Mouse (Mus musculus): ENCODE results near the gene Zfp386. TPM values are rescaled to one million over a fixed set of nuclear protein-coding genes. Genes with fewer than 3 reads are reported as not detected.

Gene Zfp386
- polyA plus RNA-seq, 1 experiment from 2014 or later = 65.0 TPM

DNA sequence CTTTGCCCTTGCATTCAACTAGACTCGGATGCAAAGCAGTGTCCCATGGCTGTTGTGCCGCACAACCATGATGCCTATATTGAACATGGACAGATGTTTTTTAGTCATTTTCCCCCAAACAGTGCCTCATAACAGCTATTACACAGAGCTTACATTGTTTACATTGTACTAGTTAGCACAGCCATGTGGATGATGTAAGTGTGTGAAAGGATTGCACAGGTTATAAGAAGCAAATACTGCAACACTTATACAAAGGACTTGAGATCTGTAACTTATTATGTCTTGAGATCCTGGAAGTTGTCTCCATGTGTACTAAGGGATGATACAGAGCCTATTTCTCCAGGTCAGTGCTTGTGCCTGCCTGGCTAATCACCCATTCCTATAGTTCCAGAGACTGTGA, 54.4 kb downstream of the Zfp386 start:
- no peaks in the 10 kb centered on the region for H3K9me3 ChIP-seq
- no peaks in the 10 kb centered on the region for H3K36me3 ChIP-seq (replicated peaks)
- H3K4me3 ChIP-seq = no peak overlapping the region
- no peaks in the 10 kb centered on the region for H3K4me1 ChIP-seq
- WGBS = 89% methylated on average over 2 of the region's 2 CpGs
- no peak overlapping the region for H3K27ac ChIP-seq (replicated peaks)
- H3K27me3 ChIP-seq (replicated peaks; ENCODE audit: low read depth, poor library complexity, severe bottlenecking) = no peaks in the 10 kb centered on the region
- no peak for DNase-seq (ENCODE audit: low spot score)

GRCm38 (mm10) chr12:116109451-116110353, 62.2 kb downstream of the Zfp386 start:
- Histone ChIP-seq H3K27ac (replicated peaks) (no peak overlapping the region), H3K4me3 (no peak overlapping the region), H3K27me3 (replicated peaks; ENCODE audit: low read depth, poor library complexity, severe bottlenecking) (no peaks in the 10 kb centered on the region), H3K4me1 (no peaks in the 10 kb centered on the region), H3K36me3 (replicated peaks) (no peaks in the 10 kb centered on the region), H3K9me3 (peaks cover 6% of the 10 kb centered on the region; the same call in 1 of the 2 replicates)
- DNase-seq (ENCODE audit: low spot score) = no peak
- 82% methylated on average over 9 of the region's 9 CpGs for WGBS

- Histone ChIP-seq H3K4me3 (no peak overlapping the region), H3K4me1 (no peaks in the 10 kb centered on the region), H3K36me3 (replicated peaks) (no peaks in the 10 kb centered on the region), H3K9me3 (peaks cover 6% of the 10 kb centered on the region; the same call in 1 of the 2 replicates), H3K27ac (replicated peaks) (no peak overlapping the region), H3K27me3 (replicated peaks; ENCODE audit: low read depth, poor library complexity, severe bottlenecking) (no peaks in the 10 kb centered on the region)
- DNase-seq (ENCODE audit: low spot score) = no peak
- 81% methylated on average over 7 of the region's 7 CpGs for WGBS
Measured at GRCm38 (mm10) chr12:116111007-116111694, 63.6 kb downstream of the Zfp386 start.

Other genes starting within 250 kb of the Zfp386 start
- 1.7 and 2.2 TPM in 2 replicates for gene Vipr2, start 30.0 kb downstream of the Zfp386 start, polyA plus RNA-seq (2016; fragmentation: Nextera tagmentation; extraction: Ambion mirVana)
- 19.1 and 20.2 TPM in 2 replicates for gene Wdr60, start 215.3 kb downstream of the Zfp386 start, polyA plus RNA-seq (2016; fragmentation: Nextera tagmentation; extraction: Ambion mirVana)
- not detected in 2 replicates for gene Gm11027, start 227.7 kb downstream of the Zfp386 start, polyA plus RNA-seq (2016; fragmentation: Nextera tagmentation; extraction: Ambion mirVana)
- gene Esyt2, start 233.5 kb downstream of the Zfp386 start, polyA plus RNA-seq (2016; fragmentation: Nextera tagmentation; extraction: Ambion mirVana) = 13.8 and 14.0 TPM in 2 replicates

Measured in embryonic facial prominence, embryonic 10.5 days (tissue).